Mouse (Mus musculus) cortical plate, adult 2 months (tissue): ENCODE data around the gene Slc7a15.

Experiments
- CTCF ChIP-seq: fragments of 200-500 bp; IDR thresholded peaks from 2 replicates; pipeline ENCODE4 v1.5.1; 2011; ENCODE audit warnings: mild to moderate bottlenecking, control low read depth, low read length; ENCODE audit not compliant: insufficient read depth; ENCODE audit errors: extremely low read depth
- POLR2A ChIP-seq: fragments of 200-500 bp; IDR thresholded peaks from 2 replicates; pipeline ENCODE4 v1.6.1; 2011; ENCODE audit warnings: mild to moderate bottlenecking, low read length, control low read depth; ENCODE audit not compliant: insufficient read depth; ENCODE audit errors: extremely low read depth

- TF ChIP-seq CTCF (no peak), POLR2A (no peak)
Observed at GRCm38 (mm10) chr12:8495881-8496678, 102.8 kb downstream of the Slc7a15 start.
